Mouse (Mus musculus) MEL (cell line): ENCODE measurements at regions not wholly inside any gene's neighbourhood (a gene's known extent, or its start where the extent isn't known, plus 50 kb on each side); places are given as distances from the start of the nearest gene placed in this dataset.
"Not testable (repeated sequence)": the region's sequence is repeated elsewhere in the genome, so short reads cannot be mapped to it uniquely, and the experiment has no call there.

Experiments
- DNase-seq: peaks from one replicate; pipeline ENCODE4 v3.0.0; 2011; ENCODE audit warnings: low read depth, low spot score
- H3K27ac ChIP-seq: 2 replicates; pipeline ENCODE4 v1.5.1; 2012; ENCODE audit warnings: low read depth, mild to moderate bottlenecking, control low read depth, low read length, moderate library complexity; ENCODE audit not compliant: control insufficient read depth
- H3K27me3 ChIP-seq, 2 experiments: fragments of 150-350 bp in 1 of 2; sonication (generic) in 1 of 2; 2 replicates each; pipeline ENCODE4 v1.6.1; 2012; ENCODE audit warnings: low read length in 2 of 2, mild to moderate bottlenecking in 2 of 2, improper control_type of control experiment in 1 of 2, moderate library complexity in 1 of 2; ENCODE audit not compliant: insufficient read depth in 2 of 2, control insufficient read depth in 1 of 2
- H3K36me3 ChIP-seq, 2 experiments: 2 replicates each; pipeline ENCODE4 v1.6.1; 2012 to 2014; ENCODE audit warnings: low read length in 2 of 2, improper control_type of control experiment in 1 of 2, inconsistent platforms in 1 of 2, mild to moderate bottlenecking in 1 of 2; ENCODE audit not compliant: insufficient read depth in 2 of 2, control insufficient read depth in 1 of 2
- H3K4me1 ChIP-seq, 2 experiments: fragments of 150-350 bp in 1 of 2; sonication (generic) in 1 of 2; 2 replicates each; pipeline ENCODE4 v1.6.1; 2012; ENCODE audit warnings: low read length in 2 of 2, improper control_type of control experiment in 1 of 2, mild to moderate bottlenecking in 1 of 2; ENCODE audit not compliant: insufficient read depth in 2 of 2, control insufficient read depth in 1 of 2
- H3K4me3 ChIP-seq, 2 experiments: fragments of 150-350 bp in 1 of 2; sonication (generic) in 1 of 2; 2 replicates each; pipeline ENCODE4 v1.5.1; 2012; ENCODE audit warnings: low read depth in 2 of 2, low read length in 2 of 2, mild to moderate bottlenecking in 2 of 2, moderate library complexity in 2 of 2, control low read depth in 1 of 2, improper control_type of control experiment in 1 of 2; ENCODE audit not compliant: control insufficient read depth in 1 of 2, insufficient read depth in 1 of 2
- H3K79me2 ChIP-seq: 2 replicates; pipeline ENCODE4 v1.6.1; 2012; ENCODE audit warnings: mild to moderate bottlenecking, low read length, moderate library complexity; ENCODE audit not compliant: control insufficient read depth, poor library complexity, insufficient read depth
- H3K9ac ChIP-seq: 2 replicates; pipeline ENCODE4 v1.6.1; 2012; ENCODE audit warnings: low read depth, mild to moderate bottlenecking, control low read depth, low read length, moderate library complexity; ENCODE audit not compliant: control insufficient read depth, poor library complexity, severe bottlenecking
- H3K9me3 ChIP-seq: fragments of 150-350 bp; sonication (generic); replicated peaks from 2 replicates; pipeline ENCODE4 v1.6.1; 2012; ENCODE audit warnings: mild to moderate bottlenecking, low read length, improper control_type of control experiment, moderate library complexity; ENCODE audit not compliant: insufficient read depth
- BHLHE40 ChIP-seq: IDR thresholded peaks from 2 replicates; pipeline ENCODE4 v1.6.1; 2012; ENCODE audit warnings: low read depth, mild to moderate bottlenecking, inconsistent platforms, low read length, improper control_type of control experiment, borderline replicate concordance
- CHD1 ChIP-seq: IDR thresholded peaks from 2 replicates; pipeline ENCODE4 v1.6.1; 2012; ENCODE audit warnings: low read depth, mild to moderate bottlenecking, inconsistent platforms, low read length, improper control_type of control experiment
- CTCF ChIP-seq, 3 experiments: IDR thresholded peaks in 2 of 3; conservative IDR thresholded peaks in 1 of 3; 2 replicates each; pipeline ENCODE4 v1.5.1; 2011 to 2012; ENCODE audit warnings: low read length in 3 of 3, low read depth in 2 of 3, mild to moderate bottlenecking in 2 of 3, improper control_type of control experiment in 1 of 3, inconsistent platforms in 1 of 3, mixed read lengths in 1 of 3, moderate library complexity in 1 of 3; ENCODE audit not compliant: control insufficient read depth in 1 of 3, insufficient read depth in 1 of 3, poor library complexity in 1 of 3, severe bottlenecking in 1 of 3
- EP300 ChIP-seq, 2 experiments: IDR thresholded peaks; 2 replicates each; pipeline ENCODE4 v1.6.1; 2011; ENCODE audit warnings: improper control_type of control experiment in 2 of 2, low read length in 2 of 2, low read depth in 1 of 2, mild to moderate bottlenecking in 1 of 2
- ETS1 ChIP-seq: IDR thresholded peaks from 2 replicates; pipeline ENCODE4 v1.6.1; 2012; ENCODE audit warnings: low read depth, mild to moderate bottlenecking, inconsistent platforms, low read length, improper control_type of control experiment, moderate library complexity
- GABPA ChIP-seq: IDR thresholded peaks from 2 replicates; pipeline ENCODE4 v1.6.1; 2012; ENCODE audit warnings: low read depth, mild to moderate bottlenecking, inconsistent platforms, low read length, improper control_type of control experiment, moderate library complexity
- GATA1 ChIP-seq: IDR thresholded peaks from 2 replicates; pipeline ENCODE4 v1.6.1; 2011; ENCODE audit warnings: low read depth, low read length, improper control_type of control experiment
- HCFC1 ChIP-seq: IDR thresholded peaks from 2 replicates; pipeline ENCODE4 v1.6.1; 2012; ENCODE audit warnings: low read depth, mild to moderate bottlenecking, inconsistent platforms, low read length, improper control_type of control experiment, moderate library complexity
- JUND ChIP-seq: IDR thresholded peaks from 2 replicates; pipeline ENCODE4 v1.6.1; 2011; ENCODE audit warnings: low read depth, mild to moderate bottlenecking, improper control_type of control experiment, low read length
- KAT2A ChIP-seq: conservative IDR thresholded peaks from 2 replicates; pipeline ENCODE4 v1.6.1; 2012; ENCODE audit warnings: low read depth, low read length, improper control_type of control experiment, inconsistent platforms
- MAFK ChIP-seq: IDR thresholded peaks from 2 replicates; pipeline ENCODE4 v1.6.1; 2011; ENCODE audit warnings: low read depth, mild to moderate bottlenecking, low read length, improper control_type of control experiment, borderline replicate concordance
- MAX ChIP-seq: IDR thresholded peaks from 2 replicates; pipeline ENCODE4 v1.6.1; 2011; ENCODE audit warnings: low read length, improper control_type of control experiment
- MEF2A ChIP-seq: IDR thresholded peaks from 2 replicates; pipeline ENCODE4 v1.6.1; 2014; ENCODE audit warnings: low read depth, mild to moderate bottlenecking, inconsistent platforms, low read length, improper control_type of control experiment; ENCODE audit not compliant: poor library complexity, insufficient replicate concordance, severe bottlenecking; ENCODE audit errors: extremely low read depth
- MXI1 ChIP-seq: IDR thresholded peaks from 2 replicates; pipeline ENCODE4 v1.6.1; 2011; ENCODE audit warnings: mild to moderate bottlenecking, low read depth, low read length, improper control_type of control experiment
- NRF1 ChIP-seq: IDR thresholded peaks from 2 replicates; pipeline ENCODE4 v1.6.1; 2014; ENCODE audit warnings: low read depth, mild to moderate bottlenecking, inconsistent platforms, low read length, improper control_type of control experiment, moderate library complexity; ENCODE audit not compliant: poor library complexity, insufficient read depth, severe bottlenecking
- POLR2AphosphoS2 ChIP-seq: IDR thresholded peaks from 2 replicates; pipeline ENCODE4 v1.6.1; 2011; ENCODE audit warnings: low read length, improper control_type of control experiment
- POLR2AphosphoS5 ChIP-seq: IDR thresholded peaks from 2 replicates; pipeline ENCODE4 v1.6.1; 2012; ENCODE audit warnings: low read depth, borderline replicate concordance, mild to moderate bottlenecking, inconsistent platforms, low read length, moderate library complexity, mixed read lengths
- RCOR1 ChIP-seq: IDR thresholded peaks from 2 replicates; pipeline ENCODE4 v1.6.1; 2012; ENCODE audit warnings: low read depth, mild to moderate bottlenecking, inconsistent platforms, low read length, improper control_type of control experiment
- TAL1 ChIP-seq: IDR thresholded peaks from 2 replicates; pipeline ENCODE4 v1.6.1; 2012; ENCODE audit warnings: mild to moderate bottlenecking, inconsistent platforms, low read length, moderate library complexity, mixed read lengths
- TBP ChIP-seq: IDR thresholded peaks from 2 replicates; pipeline ENCODE4 v1.8.0; 2011; ENCODE audit warnings: low read depth, low read length, improper control_type of control experiment
- TCF12 ChIP-seq: IDR thresholded peaks from 2 replicates; pipeline ENCODE4 v1.6.1; 2014; ENCODE audit warnings: low read depth, mild to moderate bottlenecking, inconsistent platforms, low read length, improper control_type of control experiment, moderate library complexity
- USF2 ChIP-seq, 2 experiments: IDR thresholded peaks; 2 replicates each; pipeline ENCODE4 v1.6.1; 2011 to 2012; ENCODE audit warnings: improper control_type of control experiment in 2 of 2, low read length in 2 of 2, borderline replicate concordance in 1 of 2, inconsistent platforms in 1 of 2, low read depth in 1 of 2, mild to moderate bottlenecking in 1 of 2; ENCODE audit not compliant: insufficient read depth in 1 of 2
- ZMIZ1 ChIP-seq: IDR thresholded peaks from 2 replicates; pipeline ENCODE4 v1.6.1; 2012; ENCODE audit warnings: low read depth, mild to moderate bottlenecking, inconsistent platforms, low read length, improper control_type of control experiment, moderate library complexity
- ZNF384 ChIP-seq: IDR thresholded peaks from 2 replicates; pipeline ENCODE4 v1.6.1; 2012; ENCODE audit warnings: low read depth, mild to moderate bottlenecking, inconsistent platforms, low read length, improper control_type of control experiment

DNA sequence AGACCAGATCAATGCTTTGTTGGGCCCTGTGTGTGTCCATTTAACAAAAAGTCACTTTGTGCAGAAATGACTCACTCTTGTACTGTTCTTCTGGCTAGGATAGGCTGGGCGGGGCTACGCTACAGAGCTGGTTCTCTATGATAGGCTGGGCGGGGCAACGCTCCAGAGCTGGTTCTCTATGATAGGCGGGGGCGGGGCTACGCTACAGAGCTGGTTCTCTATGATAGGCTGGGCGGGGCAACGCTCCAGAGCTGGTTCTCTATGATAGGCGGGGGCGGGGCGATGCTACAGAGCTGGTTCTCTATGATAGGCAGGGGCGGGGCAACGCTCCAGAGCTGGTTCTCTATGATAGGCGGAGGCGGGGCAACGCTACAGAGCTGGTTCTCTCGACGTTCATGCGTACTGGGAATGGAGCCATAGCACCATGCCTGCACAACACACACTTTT is 80.6 kb upstream of the Ipo5 start:
- H3K36me3 ChIP-seq, H3K9me3 ChIP-seq, H3K9ac ChIP-seq, H3K79me2 ChIP-seq, H3K4me1 ChIP-seq, H3K27ac ChIP-seq, H3K27me3 ChIP-seq, H3K4me3 ChIP-seq: not testable (repeated sequence)
- peak; percentile 16 for DNase-seq
- peak; percentile 17; the same call in 1 of the 2 replicates for TF ChIP-seq TAL1

DNA sequence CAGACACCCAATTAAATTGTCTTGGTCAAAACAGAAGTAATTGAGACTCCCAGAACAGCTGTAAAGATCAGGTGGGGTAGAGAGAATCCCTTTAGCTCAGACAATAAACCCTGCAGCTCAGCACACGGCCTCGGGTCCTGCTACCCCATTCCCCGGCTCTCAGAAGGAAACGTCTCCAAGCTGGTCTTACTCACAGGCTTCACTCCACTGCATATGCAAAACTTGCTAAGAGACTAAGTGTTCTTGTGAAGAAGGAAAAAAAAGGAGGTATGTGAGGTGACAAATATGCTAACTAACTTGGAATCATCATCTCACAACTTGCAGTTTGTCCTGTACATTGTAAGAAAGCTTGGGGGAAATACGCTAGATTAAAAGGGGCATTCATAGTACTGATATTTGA is 79.6 kb upstream of the Ipo5 start:
- Histone ChIP-seq H3K27me3 (no peaks in the 10 kb centered on the region), H3K27ac (no peak overlapping the region), H3K9ac (no peak overlapping the region), H3K4me1 (no peaks in the 10 kb centered on the region), H3K36me3 (no peaks in the 10 kb centered on the region), H3K79me2 (no peaks in the 10 kb centered on the region), H3K4me3 (no peak overlapping the region), H3K9me3 (no peaks in the 10 kb centered on the region)
- no peak for TF ChIP-seq NRF1
- no peak for TF ChIP-seq CHD1
- no peak for TF ChIP-seq TCF12
- TF ChIP-seq ZNF384 = no peak
- no peak for TF ChIP-seq RCOR1
- no peak for TF ChIP-seq HCFC1
- TF ChIP-seq BHLHE40 = no peak
- TF ChIP-seq ETS1 = no peak
- no peak for TF ChIP-seq USF2 (IDR thresholded peaks at IDR 0.05; ENCODE audit: borderline replicate concordance in 1 of 2, insufficient read depth in 1 of 2, low read depth in 1 of 2, low read length in 2 of 2)
- no peak for TF ChIP-seq MXI1
- no peak for DNase-seq

GRCm38 (mm10) chr14:120831847-120832613 is 79.0 kb upstream of the Ipo5 start:
- H3K27me3 ChIP-seq = no peaks in the 10 kb centered on the region
- H3K9me3 ChIP-seq = no peaks in the 10 kb centered on the region
- H3K9ac ChIP-seq = peak overlapping the region; percentile 4; the same call in 1 of the 2 replicates
- H3K4me3 ChIP-seq = peak overlapping the region in 1 of 2 experiments; percentile 31; a peak in 2 of 4 replicates
- no peaks in the 10 kb centered on the region for H3K79me2 ChIP-seq
- no peak overlapping the region for H3K27ac ChIP-seq
- peak; percentile 80 for DNase-seq
- no peaks in the 10 kb centered on the region for H3K4me1 ChIP-seq
- H3K36me3 ChIP-seq = no peaks in the 10 kb centered on the region
- TF ChIP-seq GATA1 (no peak), TCF12 (no peak), MAX (no peak), POLR2AphosphoS2 (no peak), GABPA (no peak), POLR2AphosphoS5 (no peak), TBP (no peak), RCOR1 (no peak), EP300 (IDR thresholded peaks at IDR 0.05; ENCODE audit: low read depth in 1 of 2, low read length in 2 of 2) (no peak), CHD1 (no peak), ZMIZ1 (no peak), KAT2A (no peak), MAFK (no peak), JUND (no peak), HCFC1 (no peak), MEF2A (no peak), CTCF (IDR thresholded peaks at IDR 0.05 in 2 of 3, conservative IDR thresholded peaks at IDR 0.05 in 1 of 3; ENCODE audit: control insufficient read depth in 1 of 3, insufficient read depth in 1 of 3, low read depth in 2 of 3, low read length in 3 of 3, poor library complexity in 1 of 3, severe bottlenecking in 1 of 3) (peak; percentile 70 to 77 (median 74))
